In genomic region chr10:81430141-81430830, GRCm38 (mm10) we compare ENCODE assay signal across 8 mouse cellular contexts. TPM values are rescaled to one million over a fixed set of nuclear protein-coding genes. Genes with fewer than 3 reads are reported as not detected.
A peak's percentile ranks its signal among the peaks of the same experiment; 100 is the strongest.
DNase-seq lines count a peak whose midpoint lies in the region; ATAC-seq and TF ChIP-seq lines count a peak whose summit lies in the region.
"Had no signal": no experiment of that assay in that cellular context is flagged by ENCODE, and none has a peak within 500 bp of the region (broad histone marks: within the 10 kb centered on the region; RNA-seq: fewer than 3 reads in every experiment).

No protein-coding gene starts in this region.

- peak; percentile 73 for DNase-seq in adipocyte (ENCODE audit: low spot score)
- DNase-seq in gastrocnemius, postnatal 4 days (ENCODE audit: low spot score in 2 of 2), result peak; percentile 72 to 85
- DNase-seq in limb, embryonic 14.5 days (ENCODE audit: low spot score), result peak; percentile 57
- DNase-seq in spleen, postnatal 36 days (ENCODE audit: low spot score in 2 of 2), result peak; percentile 77 to 79

- H3K27me3 ChIP-seq in intestine, postnatal 0 days (replicated peaks; ENCODE audit: control insufficient read depth, insufficient read depth, low read length), result peaks cover 14% of the 10 kb centered on the region
- H3K27me3 ChIP-seq in limb, embryonic 14.5 days (ENCODE audit: control insufficient read depth, insufficient read depth, low read length), result 0 out of 2 replicates have a peak, but pooled peaks cover 4% of the 10 kb centered on the region
- peaks cover 13% of the 10 kb centered on the region for H3K27me3 ChIP-seq in midbrain, embryonic 16.5 days (ENCODE audit: control insufficient read depth, insufficient read depth, low read depth, low read length)

- H3K4me1 ChIP-seq in cortical plate, adult 2 months (ENCODE audit: control insufficient read depth, insufficient read depth, low read length), result peaks cover 5% of the 10 kb centered on the region
- H3K4me1 ChIP-seq in intestine, postnatal 0 days (replicated peaks; ENCODE audit: control insufficient read depth, insufficient read depth, low read length), result 0 out of 2 replicates have a peak, but pooled peaks cover 4% of the 10 kb centered on the region
- peaks cover 27% of the 10 kb centered on the region for H3K4me1 ChIP-seq in limb, embryonic 14.5 days (ENCODE audit: control insufficient read depth, insufficient read depth, low read length)
- H3K4me1 ChIP-seq in midbrain, embryonic 16.5 days (ENCODE audit: control insufficient read depth, insufficient read depth, low read length), result peaks cover 43% of the 10 kb centered on the region

- H3K4me3 ChIP-seq in cortical plate, adult 2 months (ENCODE audit: insufficient read depth, low read length), result peak overlapping the region; percentile 52
- H3K4me3 ChIP-seq in intestine, postnatal 0 days (ENCODE audit: low read depth, low read length), result peak overlapping the region; percentile 87
- peak overlapping the region; percentile 77 for H3K4me3 ChIP-seq in limb, embryonic 14.5 days (replicated peaks; ENCODE audit: low read length)
- H3K4me3 ChIP-seq in midbrain, embryonic 16.5 days (ENCODE audit: low read depth, low read length), result peak overlapping the region; percentile 75

- H3K9me3 ChIP-seq in intestine, postnatal 0 days (ENCODE audit: control insufficient read depth), result no peaks in the 10 kb centered on the region
- H3K9me3 ChIP-seq in limb, embryonic 14.5 days (ENCODE audit: control insufficient read depth, low read length), result no peaks in the 10 kb centered on the region
- H3K9me3 ChIP-seq in midbrain, embryonic 16.5 days (replicated peaks; ENCODE audit: control insufficient read depth, low read length, poor library complexity, severe bottlenecking), result no peaks in the 10 kb centered on the region

- H3K9ac ChIP-seq in intestine, postnatal 0 days (ENCODE audit: low read depth, low read length), result peak overlapping the region; percentile 71
- peak overlapping the region; percentile 81 for H3K9ac ChIP-seq in limb, embryonic 14.5 days (ENCODE audit: low read depth, low read length, severe bottlenecking)
- peak overlapping the region; percentile 91 for H3K9ac ChIP-seq in midbrain, embryonic 16.5 days (ENCODE audit: low read depth, low read length)

- peak overlapping the region; percentile 95 for H3K27ac ChIP-seq in cortical plate, adult 2 months (ENCODE audit: insufficient read depth, low read length)
- peak overlapping the region; percentile 87 for H3K27ac ChIP-seq in intestine, postnatal 0 days (ENCODE audit: low read depth, low read length)
- H3K27ac ChIP-seq in limb, embryonic 14.5 days (replicated peaks; ENCODE audit: low read depth, low read length), result peak overlapping the region; percentile 85
- peak overlapping the region; percentile 94 for H3K27ac ChIP-seq in midbrain, embryonic 16.5 days (ENCODE audit: low read length)

- TF ChIP-seq CTCF in cortical plate, adult 2 months (IDR thresholded peaks at IDR 0.05; ENCODE audit: extremely low read depth, insufficient read depth, low read length), result no peak
- no peak for TF ChIP-seq CTCF in intestine, postnatal 0 days (IDR thresholded peaks at IDR 0.05; ENCODE audit: low read depth)

- no peaks in the 10 kb centered on the region for H3K36me3 ChIP-seq in intestine, postnatal 0 days (ENCODE audit: control insufficient read depth, insufficient read depth)
- no peaks in the 10 kb centered on the region for H3K36me3 ChIP-seq in limb, embryonic 14.5 days (ENCODE audit: control insufficient read depth, insufficient read depth, low read length)
- no peaks in the 10 kb centered on the region for H3K36me3 ChIP-seq in midbrain, embryonic 16.5 days (ENCODE audit: control insufficient read depth, insufficient read depth, low read length)

- ATAC-seq in intestine, postnatal 0 days, result peak; percentile 11
- peak; percentile 42 for ATAC-seq in limb, embryonic 14.5 days (ENCODE audit: low FRiP score, low read depth)
- ATAC-seq in midbrain, embryonic 16.5 days, result no peak; the same call in 1 of the 2 replicates

- TF ChIP-seq POLR2A in cortical plate, adult 2 months (IDR thresholded peaks at IDR 0.05; ENCODE audit: extremely low read depth, insufficient read depth, low read length), result no peak
- no peak for TF ChIP-seq POLR2A in limb, embryonic 14.5 days (IDR thresholded peaks at IDR 0.05; ENCODE audit: borderline replicate concordance, extremely low read depth, insufficient read depth, insufficient read length)

- peak overlapping the region; percentile 97 for H3K4me2 ChIP-seq in intestine, postnatal 0 days (replicated peaks; ENCODE audit: low read depth)
- H3K4me2 ChIP-seq in limb, embryonic 14.5 days (replicated peaks; ENCODE audit: low read depth, low read length, severe bottlenecking), result peak overlapping the region; percentile 75
- H3K4me2 ChIP-seq in midbrain, embryonic 16.5 days (ENCODE audit: low read length), result peak overlapping the region; percentile 89

- WGBS in intestine, postnatal 0 days, result under 1% methylated on average over 56 of the region's 89 CpGs
- under 1% methylated on average over 28 of the region's 89 CpGs for whole genome bisulfite sequencing in limb, embryonic 14.5 days
- under 1% methylated on average over 63 of the region's 89 CpGs for WGBS in midbrain, embryonic 16.5 days

RNA-seq across cellular contexts. Expression of gene Nfic, which starts 25.1 kb away (rescaled TPM):
- 52.2 and 54.5 TPM in 2 replicates for polyA plus RNA-seq in cortical plate, adult 2 months (2012; rRNA removed)
- total RNA-seq in gastrocnemius, postnatal 4 days (2021), result 100 to 1,000 TPM; 274 to 335 TPM
- 29.2 and 35.1 TPM in 2 replicates for polyA plus RNA-seq in intestine, postnatal 0 days (2015; fragmentation: Nextera tagmentation; extraction: Ambion mirVana)
- 38.1 and 56.4 TPM in 2 replicates for polyA plus RNA-seq in limb, embryonic 14.5 days (2012; rRNA removed)
- polyA plus RNA-seq in limb, embryonic 14.5 days (2014; fragmentation: Nextera tagmentation; extraction: Ambion mirVana), result 97.3 and 98.9 TPM in 2 replicates
- 15.4 and 17.2 TPM in 2 replicates for polyA plus RNA-seq in midbrain, embryonic 16.5 days (2015; fragmentation: Nextera tagmentation; extraction: Ambion mirVana)

RNA-seq across cellular contexts. Expression of gene Smim24, which starts 37.4 kb away (rescaled TPM):
- polyA plus RNA-seq in cortical plate, adult 2 months (2012; rRNA removed), result 2.5 and 3.0 TPM in 2 replicates
- under 1 TPM; 0.91 to 0.98 TPM for total RNA-seq in gastrocnemius, postnatal 4 days (2021)
- polyA plus RNA-seq in intestine, postnatal 0 days (2015; fragmentation: Nextera tagmentation; extraction: Ambion mirVana), result 1,233 and 1,333 TPM in 2 replicates
- polyA plus RNA-seq in limb, embryonic 14.5 days (2012; rRNA removed), result 7.5 and 7.8 TPM in 2 replicates
- 4.3 and 4.6 TPM in 2 replicates for polyA plus RNA-seq in limb, embryonic 14.5 days (2014; fragmentation: Nextera tagmentation; extraction: Ambion mirVana)
- 1.2 and 1.4 TPM in 2 replicates for polyA plus RNA-seq in midbrain, embryonic 16.5 days (2015; fragmentation: Nextera tagmentation; extraction: Ambion mirVana)

RNA-seq across cellular contexts. Expression of gene Gm48552, which starts 41.5 kb away (rescaled TPM):
- 6.8 and 7.8 TPM in 2 replicates for polyA plus RNA-seq in cortical plate, adult 2 months (2012; rRNA removed)
- 1 to 10 TPM; 1.3 to 2.0 TPM for total RNA-seq in gastrocnemius, postnatal 4 days (2021)
- 0.31 TPM in 1 of 2 replicates, not detected in the other for polyA plus RNA-seq in intestine, postnatal 0 days (2015; fragmentation: Nextera tagmentation; extraction: Ambion mirVana)
- polyA plus RNA-seq in limb, embryonic 14.5 days (2012; rRNA removed), result 6.8 and 9.5 TPM in 2 replicates
- polyA plus RNA-seq in limb, embryonic 14.5 days (2014; fragmentation: Nextera tagmentation; extraction: Ambion mirVana), result 0.99 and 1.2 TPM in 2 replicates
- 2.3 and 3.3 TPM in 2 replicates for polyA plus RNA-seq in midbrain, embryonic 16.5 days (2015; fragmentation: Nextera tagmentation; extraction: Ambion mirVana)
- total RNA-seq: neutrophil, adult 5-6 weeks had no signal

RNA-seq across cellular contexts. Expression of gene Gm48551, which starts 46.0 kb away (rescaled TPM):
- polyA plus RNA-seq in cortical plate, adult 2 months (2012; rRNA removed), result 5.8 and 5.9 TPM in 2 replicates
- 1 to 10 TPM in 1 of 2 experiments, under 1 TPM in 1; 0.70 to 1.5 TPM for total RNA-seq in gastrocnemius, postnatal 4 days (2021)
- 0.76 and 1.1 TPM in 2 replicates for polyA plus RNA-seq in intestine, postnatal 0 days (2015; fragmentation: Nextera tagmentation; extraction: Ambion mirVana)
- 4.3 and 5.0 TPM in 2 replicates for polyA plus RNA-seq in limb, embryonic 14.5 days (2012; rRNA removed)
- 1.1 and 2.9 TPM in 2 replicates for polyA plus RNA-seq in limb, embryonic 14.5 days (2014; fragmentation: Nextera tagmentation; extraction: Ambion mirVana)
- 6.1 and 8.2 TPM in 2 replicates for polyA plus RNA-seq in midbrain, embryonic 16.5 days (2015; fragmentation: Nextera tagmentation; extraction: Ambion mirVana)

RNA-seq across cellular contexts. Expression of gene Dohh, which starts 46.1 kb away (rescaled TPM):
- 106 and 108 TPM in 2 replicates for polyA plus RNA-seq in cortical plate, adult 2 months (2012; rRNA removed)
- 10 to 100 TPM; 48.1 to 48.5 TPM for total RNA-seq in gastrocnemius, postnatal 4 days (2021)
- 54.0 and 59.4 TPM in 2 replicates for polyA plus RNA-seq in intestine, postnatal 0 days (2015; fragmentation: Nextera tagmentation; extraction: Ambion mirVana)
- 54.3 and 66.7 TPM in 2 replicates for polyA plus RNA-seq in limb, embryonic 14.5 days (2012; rRNA removed)
- polyA plus RNA-seq in limb, embryonic 14.5 days (2014; fragmentation: Nextera tagmentation; extraction: Ambion mirVana), result 60.0 and 63.7 TPM in 2 replicates
- 77.5 and 86.2 TPM in 2 replicates for polyA plus RNA-seq in midbrain, embryonic 16.5 days (2015; fragmentation: Nextera tagmentation; extraction: Ambion mirVana)

Comparison
In these comparisons a context has a peak if more than half of its experiments do, and no peak if none do; other contexts are left out.
1. RNA of gene Smim24, which starts 37.4 kb away (polyA plus RNA-seq): 1,233 to 1,333 TPM in intestine, postnatal 0 days; 4.3 to 7.8 TPM in limb, embryonic 14.5 days, 2.5 to 3.0 TPM in cortical plate, adult 2 months and 1.2 to 1.4 TPM in midbrain, embryonic 16.5 days; every median in the first group is over 100 times any median in the second.
2. Peak in every context shown above with its lines, with median percentiles within 50 percentile points of each other: DNase-seq, H3K27ac ChIP-seq, H3K4me3 ChIP-seq, H3K4me2 ChIP-seq and H3K9ac ChIP-seq.